Mouse (Mus musculus) natural killer cell, adult 2 months (primary cell): ENCODE data around the gene Stam.

Source experiments
- DNase-seq, 2 experiments: peaks; one replicate each; pipeline ENCODE4 v3.0.0; 2022; ENCODE audit warnings: low spot score in 2 of 2

Stam gene

DNA sequence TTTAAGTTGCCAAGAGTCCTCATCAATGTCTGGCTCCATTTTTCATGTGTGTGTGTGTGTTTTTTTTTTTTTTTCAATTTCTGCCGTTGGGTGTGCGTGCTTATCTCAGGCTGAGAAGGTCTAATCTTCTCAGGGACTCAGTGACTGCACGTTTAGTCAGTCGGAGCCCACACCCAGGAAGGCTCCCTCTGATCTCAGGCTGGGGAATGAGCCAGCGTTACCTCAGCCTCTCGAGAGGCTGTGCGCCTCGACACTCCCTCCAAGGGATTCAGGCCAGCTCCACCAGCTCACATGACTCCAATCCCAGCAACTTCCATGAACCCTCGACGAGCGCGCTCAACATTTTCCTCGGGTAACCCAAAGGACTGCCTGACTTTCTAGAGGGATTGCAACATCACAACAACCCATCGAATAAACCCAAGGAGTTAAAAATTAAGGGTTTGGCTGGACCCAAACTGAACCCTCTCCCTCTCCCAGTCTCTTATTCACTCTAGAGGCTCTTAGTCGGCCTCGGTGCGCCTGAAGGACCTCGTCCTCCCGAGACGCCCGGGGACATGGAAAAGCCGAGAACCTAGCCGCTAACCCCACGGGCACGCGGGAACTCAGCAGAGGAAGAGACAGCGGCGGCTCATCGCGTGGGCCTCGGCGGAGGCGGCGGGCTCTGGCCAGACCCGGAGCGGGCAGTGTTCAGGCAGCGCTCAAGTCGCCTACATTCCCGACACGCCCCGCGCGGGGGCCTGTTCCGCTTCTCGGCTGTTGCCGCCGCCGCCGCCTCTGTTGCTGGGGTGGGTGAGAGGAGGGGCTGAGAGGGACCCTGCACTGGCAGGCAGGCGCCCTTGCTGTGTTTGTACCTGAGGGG lies at the start of gene Stam:
TSS of gene Stam (plus strand) at position 737 of the 859 bp plus-strand sequence.
- DNase-seq, result peak; percentile 80 to 87

- DNase-seq, result no peak
Observed at GRCm38 (mm10) chr2:14041249-14041648, 32.6 kb upstream of the Stam start.

DNA sequence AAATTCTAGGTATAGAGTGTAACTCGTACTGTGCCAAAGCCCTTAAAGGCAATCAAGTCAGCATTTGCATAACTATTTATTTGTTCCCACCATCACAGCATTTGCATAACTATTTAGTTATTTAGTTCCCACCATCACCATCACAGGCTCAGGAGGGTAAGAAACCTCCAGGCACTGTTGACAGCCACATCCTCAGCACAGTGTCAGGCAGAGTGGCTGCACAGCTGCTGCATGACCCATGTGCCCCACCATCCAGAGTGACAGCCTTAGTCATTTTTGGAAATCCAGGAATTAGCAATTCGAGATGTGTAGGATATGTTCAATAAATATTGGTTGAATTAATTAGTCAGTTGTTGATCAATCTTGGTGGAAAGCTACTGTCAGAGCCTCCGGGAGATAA lies 30.9 kb upstream of the Stam start:
- no peak for DNase-seq

DNA sequence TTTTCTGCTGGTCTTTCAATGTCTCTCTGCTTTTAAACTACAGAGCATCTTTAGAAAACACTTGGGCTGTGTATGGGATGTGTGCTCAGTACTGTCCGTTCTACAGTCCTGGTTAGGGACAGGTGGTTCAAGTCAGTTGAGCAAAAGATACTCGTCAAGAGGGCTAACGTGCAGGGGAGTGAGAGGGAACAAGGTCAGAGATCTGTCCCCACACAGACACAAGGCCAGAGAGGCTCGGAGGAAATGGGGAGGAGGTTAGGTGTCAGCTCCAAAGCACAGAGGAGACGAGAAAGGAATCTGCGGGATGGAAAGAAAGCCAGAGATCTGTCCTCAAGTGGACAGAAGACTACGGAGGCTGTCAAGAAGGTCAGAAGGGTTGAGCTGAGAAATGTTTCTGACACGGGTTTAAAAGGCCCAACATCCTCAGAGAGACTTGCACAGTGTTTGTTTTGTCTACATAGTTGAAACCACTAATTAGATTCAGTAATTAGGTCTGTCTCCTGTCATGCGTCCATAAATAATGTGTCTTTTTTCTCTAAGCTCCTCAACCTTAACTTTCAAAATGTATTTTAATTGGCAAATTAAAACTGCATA lies 30.2 kb upstream of the Stam start:
- DNase-seq, result no peak

DNA sequence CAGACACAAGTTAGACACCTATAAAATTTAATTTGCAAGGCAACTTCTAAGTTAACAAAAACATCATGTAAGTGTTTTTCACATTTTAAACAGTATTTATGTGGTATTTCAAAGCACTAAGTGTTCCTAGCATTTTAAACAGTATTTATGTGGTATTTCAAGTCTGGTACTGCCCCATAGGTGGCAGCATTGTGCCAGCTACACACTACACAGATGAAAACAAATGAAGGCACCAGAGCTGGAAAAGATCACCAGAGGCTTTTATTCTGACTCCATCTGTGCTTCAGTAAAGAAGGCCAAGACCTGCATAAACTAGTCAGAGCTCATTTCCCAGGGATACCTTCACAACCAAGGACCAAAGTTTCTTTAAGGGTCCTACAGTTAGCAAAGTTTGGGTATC lies 25.5 kb upstream of the Stam start:
- DNase-seq, result peak; percentile 24 to 54

GRCm38 (mm10) chr2:14048808-14049207 lies 25.1 kb upstream of the Stam start:
- no peak for DNase-seq

DNA sequence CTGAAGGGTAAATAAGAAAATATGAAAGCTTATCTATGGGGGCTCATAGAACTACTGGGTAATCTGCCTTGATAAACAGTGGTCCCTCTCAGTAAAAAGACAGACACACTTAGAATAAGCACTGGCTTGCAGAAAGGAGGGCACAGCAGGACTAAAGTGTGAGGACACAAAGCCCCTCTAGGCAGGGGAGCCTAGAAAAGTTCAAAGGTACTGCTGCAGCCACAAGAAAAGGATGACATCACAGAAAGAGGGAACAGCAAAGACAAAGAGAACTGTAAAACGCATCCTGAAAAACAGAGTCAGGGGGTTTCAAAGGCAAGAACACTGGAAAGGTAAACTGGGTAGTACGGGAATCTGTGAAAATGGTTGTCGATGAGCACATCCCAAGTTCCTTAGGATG lies 20.3 kb upstream of the Stam start:
- no peak for DNase-seq

- DNase-seq, result no peak
Observed at GRCm38 (mm10) chr2:14054163-14054562, 19.7 kb upstream of the Stam start.

DNA sequence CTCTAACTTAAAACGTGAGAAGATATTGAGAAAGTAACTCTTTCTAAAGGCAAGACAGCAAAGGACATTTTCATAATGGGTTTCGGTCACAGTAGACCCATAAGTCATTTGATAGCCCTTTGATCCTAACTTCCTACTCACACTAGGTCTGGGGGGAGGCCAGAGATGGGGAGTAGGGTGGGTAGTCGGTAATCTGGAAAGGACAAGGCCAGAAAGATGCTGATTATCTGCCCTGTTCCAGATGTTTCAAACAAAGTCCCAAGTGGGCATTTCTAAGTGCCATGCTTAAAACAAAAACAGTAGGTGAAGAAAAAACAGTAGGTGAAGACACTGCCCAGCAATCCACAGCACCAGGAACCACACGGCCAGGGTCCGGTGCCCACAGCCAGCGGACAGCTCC lies 19.2 kb upstream of the Stam start:
- no peak for DNase-seq

- DNase-seq, result no peak
Observed at GRCm38 (mm10) chr2:14055168-14055565, 18.7 kb upstream of the Stam start.

DNA sequence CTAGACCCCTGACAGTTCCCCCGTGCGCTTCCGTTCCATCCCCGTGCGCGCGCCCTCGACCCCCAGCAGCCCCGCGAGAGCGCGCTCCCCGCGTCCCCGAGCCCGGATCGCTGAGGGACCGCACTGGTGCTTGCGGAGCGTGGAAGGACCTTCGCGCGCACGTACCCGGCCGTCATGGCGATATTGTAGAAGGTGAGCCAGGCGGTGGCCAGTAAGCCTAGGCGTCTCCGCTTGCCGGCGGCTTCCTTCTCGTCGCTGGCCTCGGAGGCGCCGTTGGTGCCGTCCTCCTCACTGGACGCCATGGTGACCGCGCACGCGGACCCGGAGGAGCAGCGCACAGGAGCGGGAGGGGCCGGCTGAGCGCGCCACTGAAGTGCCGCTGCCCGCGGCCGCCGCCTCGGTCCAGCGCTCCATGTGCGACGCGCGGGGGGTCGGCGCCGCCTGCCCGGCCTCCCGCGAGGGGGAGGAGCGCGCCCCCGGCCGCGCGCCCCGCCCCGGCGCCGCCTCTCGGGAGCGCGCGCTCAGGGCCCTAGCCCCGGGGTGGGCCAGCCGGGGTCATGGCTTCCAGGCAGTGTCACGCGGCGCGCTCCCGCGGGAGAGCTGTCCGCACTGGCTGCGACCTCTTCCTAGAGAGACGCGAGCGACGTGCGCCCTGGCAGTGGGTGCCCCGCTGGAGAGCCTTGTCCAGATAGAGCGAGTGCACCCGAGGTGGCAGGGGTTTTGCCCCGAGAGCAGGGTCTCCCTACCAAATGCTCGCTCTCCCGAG lies 18.1 kb upstream of the Stam start, which contains the start of gene Hacd1:
TSS of gene Hacd1 (minus strand) at position 570 of the 766 bp plus-strand sequence.
- peak; percentile 1 to 38 for DNase-seq

DNA sequence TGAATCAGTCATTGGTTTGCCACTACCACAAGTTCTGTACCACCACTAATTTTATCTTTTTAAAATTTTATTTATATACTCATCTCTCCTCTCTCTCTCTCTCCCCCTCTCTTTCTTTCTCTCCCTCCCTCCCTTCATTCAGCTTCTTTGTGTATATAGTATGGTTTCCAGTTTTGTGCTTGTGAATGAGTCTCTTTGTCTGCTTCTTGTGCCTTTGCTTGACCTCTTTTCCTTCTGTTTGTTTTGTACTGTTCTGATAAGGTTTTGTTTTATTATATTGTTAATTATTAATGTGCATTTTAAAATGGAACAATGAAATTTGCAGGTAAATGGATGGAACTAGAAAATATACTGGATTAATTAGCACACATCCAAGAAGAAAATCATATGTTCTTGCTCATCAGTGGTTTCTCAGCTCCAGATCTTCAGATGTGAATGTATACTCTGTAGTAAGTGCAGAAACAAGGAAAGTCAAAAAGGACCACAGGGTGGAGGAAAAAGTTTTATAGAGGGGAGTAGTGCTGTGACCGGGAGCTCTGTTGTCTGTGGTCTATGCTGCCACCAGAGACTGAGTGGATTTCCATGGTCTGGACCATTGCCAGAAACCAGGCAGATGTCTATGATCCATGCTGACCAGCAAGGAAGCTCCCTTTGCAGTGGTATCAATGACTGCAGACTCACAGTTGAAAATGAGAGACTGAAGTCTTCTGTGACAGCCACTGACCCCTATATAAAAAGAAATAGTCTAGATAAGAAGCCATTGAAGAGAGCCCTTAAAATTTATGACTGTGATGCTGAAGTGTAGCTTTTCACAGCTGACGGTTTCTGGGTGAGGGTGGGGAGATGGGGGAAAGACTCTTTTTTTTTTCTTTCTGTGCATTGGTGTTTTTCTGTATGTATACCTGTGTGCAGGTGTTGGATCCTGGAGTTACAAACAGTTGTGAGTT lies 7.9 kb upstream of the Stam start:
- no peak for DNase-seq

GRCm38 (mm10) chr2:14069027-14069426 lies 4.9 kb upstream of the Stam start:
- no peak for DNase-seq

GRCm38 (mm10) chr2:14070466-14070865 lies 3.4 kb upstream of the Stam start:
- DNase-seq, result no peak

- DNase-seq, result no peak
Observed at GRCm38 (mm10) chr2:14073008-14073361, 913 bp upstream of the Stam start.

- no peak for DNase-seq
Observed at GRCm38 (mm10) chr2:14074221-14074901, 463 bp downstream of the Stam start.

DNA sequence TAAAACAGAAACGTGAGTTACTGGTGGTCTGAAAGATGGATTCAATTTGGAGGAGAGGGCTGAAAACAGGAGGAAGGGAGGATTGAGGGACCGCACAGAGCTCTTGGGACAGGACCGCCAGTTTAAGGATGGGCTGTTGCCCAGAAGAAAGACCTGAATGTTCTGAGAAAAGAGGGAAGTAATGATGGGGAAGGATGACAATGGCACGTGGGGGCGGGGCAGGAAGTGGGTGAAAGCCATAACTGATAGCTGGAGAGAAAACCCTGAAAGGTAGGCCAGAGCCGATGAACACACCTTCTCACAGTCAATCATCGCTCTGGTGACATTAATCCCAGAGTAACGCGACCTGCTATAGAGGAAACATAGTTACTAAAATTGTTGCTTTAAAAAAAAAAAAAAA lies 4.6 kb downstream of the Stam start:
- peak in 1 of 2 experiments; percentile 18 for DNase-seq

DNA sequence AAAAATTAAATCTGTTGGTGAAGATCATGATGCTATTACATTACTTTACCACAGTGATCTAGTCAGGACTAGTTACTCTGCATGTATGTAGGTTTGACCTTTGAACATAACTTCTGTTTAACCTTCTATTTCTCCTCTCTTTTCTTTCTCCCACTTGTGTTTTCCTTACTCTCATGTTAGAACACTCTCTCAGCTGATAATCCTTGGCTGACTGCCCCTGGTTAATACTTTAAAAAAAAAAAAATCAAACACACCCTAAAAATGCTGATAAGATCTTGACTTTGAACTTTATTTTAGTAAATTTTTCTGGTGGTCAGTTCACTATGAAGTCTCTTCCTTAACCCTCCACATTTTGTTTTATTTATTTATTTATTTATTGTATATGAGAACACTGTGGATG lies 26.6 kb downstream of the Stam start:
- no peak for DNase-seq

DNA sequence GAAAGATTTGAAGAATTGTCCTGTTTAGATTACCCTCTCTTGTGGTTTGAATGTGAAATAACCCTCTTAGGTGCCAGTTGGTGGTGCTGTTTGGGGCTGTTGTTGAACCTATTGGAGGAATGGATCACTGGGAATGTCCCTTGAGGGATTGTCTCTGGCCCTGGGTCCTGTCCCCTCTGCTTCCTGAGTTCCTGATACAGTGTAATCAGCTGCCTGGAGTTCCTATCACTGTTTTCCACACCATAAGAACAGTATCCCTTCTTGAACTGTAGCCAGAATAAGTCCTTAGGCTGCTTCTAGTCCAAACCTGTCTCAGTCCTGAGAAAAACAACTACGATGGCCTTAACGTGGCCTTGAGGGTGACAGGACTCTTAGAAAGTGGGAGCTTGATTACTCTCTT lies 28.7 kb downstream of the Stam start:
- no peak for DNase-seq

DNA sequence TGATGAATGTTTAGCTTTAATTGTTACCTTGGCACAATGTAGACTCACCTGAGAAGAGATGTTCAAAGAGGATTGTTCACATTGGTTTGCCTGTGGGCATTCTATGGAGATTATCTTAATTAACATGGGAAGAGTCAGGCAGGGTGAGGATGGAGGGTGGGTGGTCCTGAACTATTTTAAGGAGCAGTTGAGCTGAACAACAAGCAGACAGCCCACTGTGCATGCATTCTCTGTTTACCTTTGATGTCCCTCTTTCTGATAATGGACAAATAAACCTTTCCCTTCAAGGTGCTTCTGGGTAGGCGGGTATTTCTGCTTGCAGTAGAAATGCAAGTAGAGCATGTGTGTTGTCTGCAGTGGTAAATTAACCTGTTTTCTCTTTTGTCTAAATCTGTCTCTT lies 30.0 kb downstream of the Stam start:
- DNase-seq, result no peak

DNA sequence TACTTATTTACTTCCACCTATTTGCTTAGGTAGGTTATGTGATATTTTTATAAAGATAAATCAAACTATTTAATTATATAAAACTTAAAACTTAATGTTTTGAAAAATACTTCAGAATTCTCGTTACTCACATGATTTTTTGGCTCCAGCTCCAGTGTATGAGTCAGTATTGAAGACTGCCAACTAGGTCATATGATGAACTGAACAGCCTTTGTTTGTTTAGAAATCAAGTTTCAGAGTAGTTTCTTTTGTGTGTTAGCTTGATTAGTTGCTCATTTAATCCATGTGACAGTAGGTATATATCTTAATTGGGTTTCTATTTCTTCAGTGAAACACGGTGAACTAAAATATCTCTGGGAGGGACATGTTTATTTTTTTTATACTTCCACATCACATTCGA lies 33.8 kb downstream of the Stam start:
- DNase-seq, result no peak
